Mouse (Mus musculus) spleen, adult 2 months (tissue): ENCODE data around the gene Gdf7.

Experiments
- CTCF ChIP-seq: fragments of 200-500 bp; IDR thresholded peaks from 2 replicates; pipeline ENCODE4 v1.5.1; 2011; ENCODE audit warnings: mild to moderate bottlenecking, inconsistent platforms; ENCODE audit not compliant: insufficient read depth, insufficient read length, insufficient replicate concordance; ENCODE audit errors: extremely low read depth
- POLR2A ChIP-seq: fragments of 200-500 bp; IDR thresholded peaks from 2 replicates; pipeline ENCODE4 v1.6.1; 2011; ENCODE audit warnings: low read depth, low read length, inconsistent platforms

GRCm38 (mm10) chr12:8306432-8306831 lies 4.7 kb upstream of the Gdf7 start:
- peak; percentile 62; the same call in 1 of the 2 replicates for TF ChIP-seq CTCF
- no peak for TF ChIP-seq POLR2A
